Mouse (Mus musculus) monocyte, adult 5-6 weeks (primary cell): ENCODE data around the gene Dlec1. TPM values are rescaled to one million over a fixed set of nuclear protein-coding genes. Genes with fewer than 3 reads are reported as not detected.

ENCODE experiments used
- ATAC-seq: fragments of 153-309, 156-312 bp; replicated peaks from 2 replicates; pipeline ENCODE4 v1.8.0; 2017; ENCODE audit warnings: mild to moderate bottlenecking; ENCODE audit not compliant: low TSS enrichment, insufficient number of reproducible peaks, severe bottlenecking, poor library complexity, low FRiP score
- total RNA-seq: library from RNA; stranded (forward); fragments of 200-1000, 200-491, 200-594 nt; gene quantifications from 3 replicates; pipeline ENCODE4 v1.2.3, GENCODE M21; 2017

Gene Dlec1
- not detected in 3 replicates for total RNA-seq

DNA sequence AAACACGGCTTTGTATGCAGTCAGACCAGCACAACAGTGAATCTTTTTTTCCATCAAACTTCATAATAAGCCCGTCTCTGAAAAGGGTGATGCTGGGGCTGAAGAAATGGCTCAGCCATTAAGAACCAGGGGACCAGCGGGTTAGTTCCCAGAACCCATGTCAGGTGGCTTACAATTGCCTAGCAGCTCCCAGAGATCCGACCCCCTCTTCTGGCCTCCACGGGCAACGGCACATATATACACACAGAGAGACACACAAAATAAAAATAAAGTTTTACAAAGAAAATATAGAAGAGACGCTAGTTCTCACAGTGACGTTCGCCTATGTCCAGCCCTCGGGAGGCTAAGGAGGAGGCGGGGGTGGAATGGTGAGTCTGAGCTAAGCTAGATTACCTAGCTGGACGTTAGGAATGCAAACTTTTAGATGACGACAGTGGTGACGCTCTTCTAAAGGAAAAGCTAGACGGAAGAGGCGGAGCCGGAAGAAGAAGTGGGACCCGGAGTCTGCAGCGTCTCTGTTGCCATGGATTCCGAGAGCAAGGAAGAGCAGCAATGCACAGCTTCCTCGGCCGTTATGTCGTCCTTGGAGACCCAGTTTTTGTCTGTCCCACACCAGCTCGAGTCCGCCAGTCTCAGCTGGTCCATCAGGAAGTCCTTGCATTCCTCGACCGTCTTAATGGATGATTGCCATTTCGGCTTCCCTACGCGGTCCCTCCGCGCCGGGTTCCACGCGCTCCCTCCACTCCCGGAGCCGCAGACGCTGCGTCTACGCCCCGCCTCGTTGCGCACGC is at the start of gene Dlec1:
TSS of gene Dlec1 (plus strand) at position 487 of the 791 bp plus-strand sequence.
- ATAC-seq = peak; percentile 82

DNA sequence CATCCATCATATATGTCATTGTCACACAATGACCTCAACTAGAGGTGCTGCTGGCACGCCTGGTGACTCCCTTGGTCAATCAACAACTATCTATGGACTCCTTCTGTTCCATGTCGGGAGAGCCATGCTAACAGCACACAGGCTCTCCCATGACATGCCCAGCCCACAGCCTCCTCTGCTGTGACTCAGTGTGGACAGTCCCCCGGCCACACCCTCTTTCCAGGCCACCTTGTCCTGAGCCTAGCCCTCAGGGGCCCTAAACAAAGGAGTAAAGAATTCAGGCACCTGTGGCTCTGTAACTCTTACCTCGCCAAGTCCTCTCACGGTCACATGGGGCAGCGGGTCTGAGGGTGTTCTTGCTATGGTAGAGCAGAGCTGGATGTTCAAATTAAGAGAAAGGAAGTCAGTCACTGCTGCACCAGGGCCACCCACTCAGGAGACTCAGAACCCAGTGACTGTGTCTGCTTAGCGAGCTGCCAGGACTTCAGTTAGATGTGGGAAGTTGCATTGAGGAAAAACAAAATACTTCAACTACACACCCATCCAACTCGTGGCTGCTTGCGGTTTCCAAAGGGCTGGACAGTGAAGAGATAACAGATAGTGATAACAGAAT is 48.2 kb upstream of the Dlec1 start:
- no peak for ATAC-seq

DNA sequence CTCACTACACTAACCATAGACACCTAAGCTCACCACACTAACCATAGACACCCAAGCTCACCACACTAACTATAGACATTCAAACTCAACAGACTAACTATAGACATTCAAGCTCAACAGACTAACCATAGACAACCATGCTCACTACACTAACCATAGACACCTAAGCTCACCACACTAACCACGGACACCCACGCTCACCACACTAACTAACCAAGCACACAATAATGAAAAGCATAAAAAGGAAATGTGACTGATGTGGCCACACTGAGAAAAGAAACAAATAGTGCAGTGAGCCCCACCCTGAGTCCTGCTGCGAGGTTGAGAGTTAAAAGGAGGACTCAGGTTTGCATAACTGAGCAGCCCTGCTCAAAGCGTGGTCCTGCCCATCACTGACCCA is 46.9 kb upstream of the Dlec1 start:
- no peak for ATAC-seq

DNA sequence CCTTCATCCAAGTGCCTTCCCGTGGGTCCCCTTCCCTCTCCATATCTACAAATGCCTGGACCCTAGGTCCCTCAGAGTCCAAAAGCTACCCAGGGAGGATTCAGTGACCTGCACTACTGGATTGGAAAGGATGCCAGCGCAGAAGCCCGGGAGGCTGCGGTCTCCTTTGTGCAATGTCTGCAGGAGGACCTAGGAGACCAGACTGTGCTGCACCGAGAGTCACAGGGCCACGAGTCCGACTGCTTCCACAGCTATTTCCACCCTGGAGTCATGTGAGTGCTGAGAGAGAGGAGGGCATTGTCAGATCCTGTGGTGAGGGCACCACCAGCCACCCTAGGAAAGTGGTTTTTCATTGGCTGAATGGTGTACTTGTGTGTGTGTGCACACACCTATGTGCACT is 44.0 kb upstream of the Dlec1 start:
- ATAC-seq = no peak

DNA sequence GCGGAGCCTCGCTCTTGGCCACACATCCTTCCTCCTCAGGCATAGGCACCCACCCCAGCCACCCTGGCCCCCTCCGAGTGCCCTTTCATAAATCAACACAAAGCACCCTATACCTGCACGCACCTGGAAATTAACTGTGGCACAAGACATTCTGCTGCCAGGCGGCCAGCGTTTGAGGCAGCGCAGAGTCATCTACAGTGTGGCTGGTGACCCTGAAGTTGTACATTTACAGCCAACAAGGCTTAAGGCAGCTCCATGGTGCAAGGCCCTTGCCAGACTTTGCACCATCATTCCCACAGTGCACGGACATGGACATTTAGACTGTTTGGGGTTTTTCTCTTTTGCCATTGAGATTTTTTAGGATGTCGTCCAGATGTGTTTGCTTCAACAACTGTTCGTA is 41.6 kb upstream of the Dlec1 start:
- ATAC-seq = no peak

DNA sequence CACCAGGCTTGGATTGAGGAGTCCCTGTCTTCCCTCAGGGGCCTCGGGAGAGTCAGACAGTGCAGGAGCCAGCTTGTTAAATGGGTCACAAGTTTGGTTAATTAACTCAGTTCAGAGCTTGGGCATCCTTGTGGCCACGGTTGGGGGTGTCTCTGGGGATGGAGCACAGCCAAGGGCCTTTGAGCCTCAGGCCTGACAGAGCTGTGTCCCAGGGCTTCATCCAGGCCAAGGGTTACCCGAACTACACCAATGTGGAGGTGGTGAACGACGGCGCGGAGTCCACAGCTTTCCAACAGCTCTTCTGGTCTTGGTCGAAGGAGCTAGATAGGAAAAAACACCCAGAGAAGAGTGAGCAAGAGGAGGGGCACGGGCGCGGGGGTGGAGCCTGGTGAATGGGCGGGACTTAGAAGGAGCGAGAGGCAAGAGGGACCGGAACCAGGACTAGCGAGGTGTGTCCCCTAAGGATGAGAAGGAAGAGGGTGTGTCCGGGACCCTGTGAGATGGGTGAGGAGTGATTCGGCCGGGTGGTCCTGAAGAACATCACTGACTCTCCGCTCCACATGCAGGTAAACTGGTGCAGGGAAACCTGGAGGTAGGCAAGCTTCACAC is 39.1 kb upstream of the Dlec1 start:
- ATAC-seq = no peak

DNA sequence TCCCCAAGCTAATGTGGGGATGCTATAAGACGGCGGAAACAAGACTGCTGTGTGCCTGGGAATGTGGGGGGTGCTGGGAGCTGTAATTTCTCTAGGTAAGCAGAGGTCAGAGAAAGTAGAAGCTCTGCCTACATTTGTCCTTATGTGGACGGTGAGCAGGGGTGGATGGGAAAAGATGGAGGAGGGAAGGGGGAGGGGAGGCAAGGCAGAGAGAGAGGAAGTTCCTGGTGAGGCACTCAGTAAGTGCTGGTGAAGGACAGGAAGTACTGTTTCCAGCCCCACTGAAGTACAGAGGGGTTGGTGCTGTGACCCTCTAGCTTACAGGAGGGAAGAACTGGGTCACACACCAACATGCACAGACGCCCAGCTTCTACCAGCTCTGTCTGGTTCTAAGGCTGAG is 38.0 kb upstream of the Dlec1 start:
- ATAC-seq = no peak

DNA sequence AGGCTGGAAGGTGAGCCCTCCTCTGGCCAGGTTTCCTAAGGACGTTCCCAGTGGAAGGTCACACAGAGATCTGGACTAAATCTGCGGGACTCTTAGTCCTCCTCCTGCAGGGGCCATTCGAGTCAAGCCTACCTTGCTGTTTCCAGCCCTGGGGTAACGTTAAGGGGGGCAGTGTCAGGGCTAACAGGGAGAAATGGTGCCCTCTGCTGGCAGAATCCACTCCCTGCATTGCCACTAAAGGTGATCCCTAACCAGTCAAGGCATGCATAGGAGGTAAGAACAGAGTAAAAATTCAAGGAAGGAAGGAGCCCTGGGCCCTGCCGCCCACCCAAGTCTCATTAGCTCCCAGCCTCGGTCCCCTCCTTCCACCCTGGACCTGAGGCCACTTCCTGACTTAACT is 34.7 kb upstream of the Dlec1 start:
- ATAC-seq = 0 out of 2 replicates have a peak, but pooled peaks have one; percentile 31

DNA sequence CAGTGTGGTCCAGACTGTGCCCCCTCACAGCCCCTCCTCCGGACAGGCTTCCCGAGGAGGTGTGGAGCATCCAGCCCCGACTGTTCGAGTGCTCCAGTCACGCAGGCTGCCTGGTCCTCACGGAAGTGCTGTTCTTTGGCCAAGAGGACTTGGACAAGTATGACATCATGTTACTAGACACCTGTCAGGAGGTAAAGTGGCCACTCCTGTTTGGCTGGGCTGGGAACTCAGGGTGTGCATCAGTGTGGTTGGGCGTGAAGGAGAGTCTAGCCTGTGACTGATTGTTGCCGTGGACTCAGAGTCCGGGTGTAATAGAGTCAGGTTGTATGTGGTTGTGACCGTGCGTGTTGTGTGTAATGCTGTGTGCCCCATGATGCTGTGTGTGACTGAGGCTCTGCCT is 34.0 kb upstream of the Dlec1 start:
- no peak for ATAC-seq

DNA sequence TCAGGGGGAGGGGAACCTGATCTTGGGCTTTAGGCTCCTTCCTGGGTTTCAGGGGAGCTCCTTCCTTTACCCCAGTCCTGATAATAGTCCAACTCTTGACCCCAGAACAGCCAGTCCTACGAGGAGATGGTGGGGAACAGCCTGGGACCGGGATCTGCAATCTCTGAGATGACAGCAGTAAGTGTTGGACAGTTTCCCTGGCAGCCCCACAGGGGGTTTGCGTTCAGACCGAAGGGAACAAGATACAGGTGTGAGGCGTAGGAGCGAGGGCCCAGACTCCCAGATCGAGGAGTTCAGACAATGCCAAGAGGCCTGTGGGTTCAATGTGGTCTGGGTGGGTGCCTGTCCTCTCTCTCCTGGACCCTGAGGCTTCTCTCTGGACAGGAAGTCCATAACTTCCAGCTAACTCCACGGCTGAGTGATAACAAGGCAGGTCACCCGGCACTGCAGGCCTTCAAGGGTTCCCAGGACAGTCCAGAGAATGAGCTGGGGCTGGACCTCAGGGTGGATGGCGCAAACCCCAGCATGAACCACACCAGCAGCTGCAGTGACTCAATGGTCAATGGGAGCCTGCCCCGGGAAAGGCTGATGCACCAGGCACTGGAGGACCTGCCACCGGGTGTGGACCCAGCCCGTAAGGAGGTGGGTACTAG is 32.0 kb upstream of the Dlec1 start:
- no peak for ATAC-seq

DNA sequence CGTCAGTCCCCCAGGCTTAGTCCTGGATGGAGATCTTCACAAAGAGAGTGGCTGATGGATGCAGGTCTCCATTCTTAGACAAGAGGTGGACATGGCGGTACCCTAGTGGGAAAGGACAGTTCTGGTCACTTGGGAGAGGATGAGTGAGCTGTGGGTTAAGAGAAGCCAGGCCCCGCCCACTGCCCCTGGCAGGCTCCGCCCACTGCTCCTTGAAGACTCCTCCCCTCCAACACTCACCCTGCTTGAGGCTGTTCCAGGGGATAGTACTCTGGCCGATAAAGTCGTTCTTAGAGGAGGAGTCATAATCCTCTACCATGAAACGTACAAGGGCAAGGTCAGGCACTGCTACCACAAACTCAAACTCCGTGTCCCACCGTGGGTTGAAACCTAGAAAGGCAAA is 30.5 kb upstream of the Dlec1 start:
- no peak for ATAC-seq

DNA sequence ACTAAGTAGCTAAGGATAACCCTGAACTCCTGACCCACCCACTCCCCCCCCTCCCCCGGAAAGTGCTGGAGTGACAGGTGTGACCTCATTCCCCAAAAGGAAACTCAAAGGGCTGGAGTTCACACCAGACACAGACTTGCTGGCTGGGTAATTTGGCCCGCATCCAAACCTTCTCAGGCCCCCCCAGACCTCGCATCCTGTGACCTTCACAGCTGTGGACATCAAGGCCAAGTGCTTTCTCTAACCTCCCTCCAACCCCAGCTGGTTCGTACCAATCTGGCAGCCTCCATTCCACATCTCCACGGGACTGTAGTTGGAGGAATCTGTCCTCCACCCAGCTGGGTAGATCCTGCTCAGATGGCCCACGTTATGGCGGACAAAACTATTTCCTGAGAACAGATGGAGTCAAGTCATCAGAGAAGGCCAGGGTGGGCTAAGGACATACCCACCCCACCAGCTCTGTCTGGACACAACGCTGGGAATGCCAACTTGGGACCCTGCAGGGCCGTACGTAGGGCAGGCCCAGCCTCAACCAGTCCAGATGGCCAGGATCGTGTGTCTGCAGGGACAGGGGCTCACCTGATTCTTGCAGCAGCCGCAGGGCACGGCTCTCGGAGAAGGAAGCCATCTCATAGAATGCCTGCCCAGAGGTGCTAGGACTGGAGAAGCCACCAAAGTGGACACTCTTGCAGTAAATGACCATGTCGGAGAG is 28.9 kb upstream of the Dlec1 start:
- ATAC-seq = no peak

DNA sequence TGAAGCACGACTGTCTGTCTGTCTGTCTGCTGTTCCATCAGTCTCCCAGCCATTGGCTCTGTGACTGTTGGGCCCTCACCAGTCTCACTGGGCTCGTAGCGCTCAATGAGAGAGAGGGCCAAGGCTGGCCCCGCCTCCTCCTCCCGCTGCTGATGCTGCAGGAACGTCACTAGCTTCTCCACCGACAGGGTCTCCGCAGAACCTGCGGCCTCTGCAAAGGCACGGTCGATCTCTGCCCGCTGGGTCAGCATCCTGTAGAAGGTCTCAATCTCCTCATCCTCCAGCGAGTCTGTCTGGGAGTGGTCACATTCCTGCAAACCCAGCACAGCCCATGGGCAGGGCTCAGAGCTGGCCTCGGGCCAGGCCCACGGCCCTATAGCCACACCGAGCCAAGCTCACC is 26.6 kb upstream of the Dlec1 start:
- ATAC-seq = no peak

DNA sequence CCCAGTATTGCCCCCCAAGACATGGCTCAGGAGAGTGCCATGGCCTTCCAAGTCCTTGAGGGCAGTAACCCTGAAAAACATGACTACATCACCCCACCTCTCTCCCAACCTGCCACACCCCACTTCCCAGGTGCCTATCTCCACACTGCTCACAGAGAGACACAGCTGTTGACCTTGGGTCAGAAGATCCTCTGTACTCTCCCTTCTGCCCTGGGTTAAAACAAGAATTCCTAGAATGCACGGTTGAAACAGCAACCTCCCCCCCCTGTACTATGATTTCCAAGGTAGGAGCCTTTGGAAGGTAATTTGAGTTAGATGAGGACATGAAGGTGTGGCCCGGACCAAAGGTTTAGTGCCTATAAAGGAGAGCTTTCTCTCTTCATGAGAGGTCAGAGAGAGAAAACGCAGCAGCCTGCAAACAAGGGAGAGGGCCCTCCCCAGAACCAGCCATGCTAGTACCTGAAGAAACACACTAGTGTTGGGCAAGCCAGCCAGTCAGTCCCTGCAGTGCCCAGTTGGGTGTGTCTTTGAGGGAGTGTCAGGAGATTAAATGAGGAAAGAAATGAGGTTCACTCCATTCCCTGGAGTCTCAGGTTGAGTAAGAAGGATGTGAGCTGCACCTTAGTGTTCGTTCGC is 22.1 kb upstream of the Dlec1 start:
- no peak for ATAC-seq

DNA sequence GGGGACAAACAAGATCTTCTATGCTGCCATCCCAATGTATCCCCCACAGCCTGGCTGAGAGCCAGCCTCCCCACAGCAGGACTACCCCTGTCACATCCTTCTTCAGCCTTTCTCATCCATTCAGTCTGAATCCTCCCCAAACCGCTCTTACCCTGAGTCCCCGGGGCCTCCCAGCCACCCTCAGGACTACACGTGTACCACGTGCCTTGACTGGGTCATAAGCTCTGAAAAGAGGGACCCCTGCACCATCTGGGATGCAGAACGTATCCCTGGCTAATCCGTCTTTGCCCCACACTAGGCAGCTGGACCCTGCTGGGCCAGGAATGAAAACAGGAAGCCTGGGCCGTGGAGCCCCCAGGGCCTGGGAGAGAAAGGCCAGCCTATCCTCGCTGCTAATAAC is 20.2 kb upstream of the Dlec1 start:
- ATAC-seq = no peak

DNA sequence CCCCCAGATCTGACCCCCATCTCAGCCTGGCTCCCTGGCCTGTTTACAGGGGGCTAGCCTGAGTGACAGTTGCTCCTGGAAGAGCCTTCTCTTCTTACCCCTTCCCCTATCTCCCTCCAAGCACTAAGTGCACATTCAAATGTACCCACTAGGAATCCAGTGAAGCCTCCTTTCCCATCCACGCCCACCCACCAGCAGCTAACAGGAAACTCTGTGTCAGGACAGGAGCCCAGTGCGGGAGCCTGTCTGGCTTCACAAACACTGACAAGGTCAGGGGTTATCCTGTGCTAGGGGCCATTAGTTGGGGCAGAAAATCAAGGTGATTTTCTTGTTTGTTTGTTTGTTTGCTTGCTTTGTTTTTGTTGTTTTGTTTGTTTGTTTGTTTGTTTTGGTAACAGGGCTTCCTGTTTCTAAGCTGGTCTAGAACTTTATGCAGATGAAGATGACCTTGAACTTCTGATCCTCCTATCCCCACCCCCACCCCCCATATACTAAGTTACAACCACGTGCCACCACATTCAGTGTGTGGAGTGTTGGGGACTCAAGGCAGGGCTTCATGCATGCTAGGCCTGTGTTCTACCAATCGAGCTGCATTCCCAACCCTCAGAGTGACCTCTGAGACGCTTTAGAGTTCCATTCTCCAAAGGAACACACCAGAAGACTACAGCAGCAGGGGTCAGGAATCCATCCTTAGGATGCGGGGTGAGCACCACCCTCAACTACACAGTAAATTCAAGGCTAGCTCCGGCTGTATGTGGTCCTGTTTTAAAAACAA is 19.4 kb upstream of the Dlec1 start:
- no peak for ATAC-seq

DNA sequence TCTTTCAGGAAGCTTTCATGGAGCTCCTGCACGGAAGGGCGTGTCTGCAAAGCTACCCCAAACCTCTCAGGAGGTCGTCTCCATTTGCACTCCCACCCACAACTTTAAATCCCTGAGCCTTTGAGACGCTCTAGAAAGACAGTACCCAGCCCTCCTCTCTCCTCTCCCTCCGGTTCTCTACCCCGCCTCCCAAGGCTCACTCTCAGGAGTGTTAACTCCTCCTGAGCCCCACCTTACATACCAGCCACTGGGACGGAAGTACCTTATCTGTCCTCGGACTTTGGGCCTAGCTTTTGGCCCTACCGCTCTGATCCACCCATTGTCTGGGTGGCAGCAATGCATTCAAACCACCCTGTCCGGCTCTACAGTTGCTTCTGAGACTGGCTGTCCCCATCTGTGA is 18.3 kb upstream of the Dlec1 start:
- ATAC-seq = no peak

DNA sequence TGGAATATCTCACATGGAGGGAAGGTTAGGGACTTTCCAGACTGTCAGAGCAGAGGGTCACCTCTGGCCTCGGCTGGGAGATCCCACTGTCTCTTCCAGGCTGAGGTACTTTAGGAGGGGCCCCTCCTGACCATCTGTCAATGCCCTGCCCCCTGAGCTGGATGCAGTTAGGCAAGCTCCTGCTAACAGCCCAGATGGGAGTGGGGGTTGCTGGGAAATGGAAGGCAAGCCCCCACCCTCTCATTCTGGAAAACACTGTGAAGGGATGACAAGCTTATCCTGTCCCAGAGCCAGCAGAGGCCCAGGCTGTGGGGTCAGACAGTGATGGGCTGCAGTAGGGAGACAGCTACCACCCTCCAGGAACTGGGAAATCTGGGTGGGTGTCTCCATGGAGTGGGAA is 15.8 kb upstream of the Dlec1 start:
- ATAC-seq = no peak
